Mouse (Mus musculus): ENCODE measurements around the gene Col23a1.

- TF ChIP-seq POLR2A (IDR thresholded peaks at IDR 0.05; ENCODE audit: borderline replicate concordance, insufficient read depth, low read length) (no peak), CTCF (IDR thresholded peaks at IDR 0.05; ENCODE audit: borderline replicate concordance, insufficient read depth, low read depth, low read length) (no peak)
Observed at GRCm38 (mm10) chr11:51453742-51454141, 164.0 kb downstream of the Col23a1 start.
